Mouse (Mus musculus) midbrain, embryonic 14.5 days (tissue): ENCODE data around the gene Ntmt1. TPM values are rescaled to one million over a fixed set of nuclear protein-coding genes. Genes with fewer than 3 reads are reported as not detected.

Source experiments
- ATAC-seq: fragments of 200-750 bp; cut with Nextera tagmentation; 2 replicates; pipeline ENCODE4 v1.8.0; 2017; ENCODE audit warnings: moderate number of reproducible peaks, moderate library complexity; ENCODE audit not compliant: low FRiP score, low TSS enrichment
- DNase-seq: peaks from one replicate; pipeline ENCODE4 v3.0.0-alpha.2; 2015
- H3K27ac ChIP-seq: fragments of 300-500 bp; sonication (generic); replicated peaks from 2 replicates; pipeline ENCODE4 v1.5.1; 2014; ENCODE audit warnings: mild to moderate bottlenecking, low read depth, low read length, moderate library complexity
- H3K27me3 ChIP-seq: fragments of 300-500 bp; sonication (generic); 2 replicates; pipeline ENCODE4 v1.6.1; 2014; ENCODE audit warnings: low read length, control low read depth, mixed read lengths; ENCODE audit not compliant: control insufficient read depth, insufficient read depth
- H3K36me3 ChIP-seq: fragments of 300-500 bp; sonication (generic); 2 replicates; pipeline ENCODE4 v1.6.1; 2014; ENCODE audit warnings: low read length, control low read depth; ENCODE audit not compliant: control insufficient read depth, insufficient read depth
- H3K4me1 ChIP-seq: fragments of 300-500 bp; sonication (generic); 2 replicates; pipeline ENCODE4 v1.6.1; 2014; ENCODE audit warnings: mild to moderate bottlenecking, antibody characterized with exemption, low read length, control low read depth; ENCODE audit not compliant: control insufficient read depth, insufficient read depth
- H3K4me2 ChIP-seq: fragments of 300-500 bp; sonication (generic); 2 replicates; pipeline ENCODE4 v1.6.1; 2014; ENCODE audit warnings: mild to moderate bottlenecking, low read length, moderate library complexity
- H3K4me3 ChIP-seq: fragments of 300-500 bp; sonication (generic); replicated peaks from 2 replicates; pipeline ENCODE4 v1.5.1; 2014; ENCODE audit warnings: low read depth, low read length
- H3K9ac ChIP-seq: fragments of 300-500 bp; sonication (generic); replicated peaks from 2 replicates; pipeline ENCODE4 v1.6.1; 2014; ENCODE audit warnings: mild to moderate bottlenecking, low read length, moderate library complexity
- H3K9me3 ChIP-seq: fragments of 300-500 bp; sonication (generic); 2 replicates; pipeline ENCODE4 v1.6.1; 2016; ENCODE audit warnings: low read length, control low read depth, mixed read lengths; ENCODE audit not compliant: control insufficient read depth
- WGBS: fragments of 180-500 bp; shearing (Covaris S2); extraction: QIAGEN DNeasy Blood & Tissue Kit; methylation state at CpG from one replicate; pipeline ENCODE4 v1.1.7; 2014; 5-methylcytosine and 5-hydroxymethylcytosine counted together
- polyA plus RNA-seq: library from polyadenylated mRNA; unstranded; fragments of >200 nt; fragmentation: Nextera tagmentation; extraction: Ambion mirVana; gene quantifications from 2 replicates; pipeline ENCODE4 v1.2.1, GENCODE M21; 2014

The Ntmt1 gene
- polyA plus RNA-seq, 1 experiment from 2014 or later: 114 TPM

DNA sequence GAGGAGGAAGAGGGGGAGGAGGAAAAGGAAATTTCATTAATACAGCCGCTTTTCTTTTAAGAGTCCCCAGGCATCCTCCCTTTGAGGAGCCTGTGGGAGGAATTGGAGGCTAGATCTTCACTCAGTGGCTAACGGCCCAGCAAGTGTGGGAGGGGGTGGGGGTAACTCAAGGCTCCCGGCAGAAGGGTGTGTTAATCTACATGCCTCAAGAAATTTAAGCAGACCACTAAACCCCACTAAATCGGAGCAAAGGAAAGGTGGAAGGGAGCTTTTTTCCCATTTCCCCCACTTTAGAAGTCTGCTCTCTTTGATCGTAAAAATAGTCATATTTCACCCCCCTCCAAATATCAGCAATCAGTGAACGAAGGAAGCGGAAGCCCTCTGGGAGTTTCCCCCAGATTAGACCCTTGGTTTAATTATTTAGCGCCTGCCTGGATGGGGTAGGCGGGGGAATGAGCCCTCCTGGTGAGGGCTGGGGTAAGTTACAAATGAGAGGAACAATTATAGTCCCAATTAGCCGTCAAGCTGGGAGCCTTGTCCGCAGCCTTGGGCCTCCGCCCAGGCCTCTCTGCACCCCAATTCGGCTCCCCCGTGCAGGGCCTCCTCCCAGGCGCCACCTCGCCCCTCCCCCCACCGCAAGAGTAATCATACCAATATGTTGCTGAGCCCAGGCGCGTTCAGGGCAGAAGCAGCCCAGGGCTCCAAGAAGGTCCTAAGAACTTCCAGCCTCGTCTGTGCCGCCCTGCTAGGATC, 28.8 kb downstream of the Ntmt1 start:
- Histone ChIP-seq H3K4me1 (peaks cover 4% of the 10 kb centered on the region; the same call in 1 of the 2 replicates), H3K36me3 (no peaks in the 10 kb centered on the region), H3K4me3 (no peak overlapping the region), H3K9ac (no peak overlapping the region), H3K27ac (no peak overlapping the region), H3K4me2 (no peak overlapping the region), H3K27me3 (no peaks in the 10 kb centered on the region), H3K9me3 (no peaks in the 10 kb centered on the region)
- WGBS: 17% methylated on average over 21 of the region's 21 CpGs
- no peak for ATAC-seq
- DNase-seq: no peak

DNA sequence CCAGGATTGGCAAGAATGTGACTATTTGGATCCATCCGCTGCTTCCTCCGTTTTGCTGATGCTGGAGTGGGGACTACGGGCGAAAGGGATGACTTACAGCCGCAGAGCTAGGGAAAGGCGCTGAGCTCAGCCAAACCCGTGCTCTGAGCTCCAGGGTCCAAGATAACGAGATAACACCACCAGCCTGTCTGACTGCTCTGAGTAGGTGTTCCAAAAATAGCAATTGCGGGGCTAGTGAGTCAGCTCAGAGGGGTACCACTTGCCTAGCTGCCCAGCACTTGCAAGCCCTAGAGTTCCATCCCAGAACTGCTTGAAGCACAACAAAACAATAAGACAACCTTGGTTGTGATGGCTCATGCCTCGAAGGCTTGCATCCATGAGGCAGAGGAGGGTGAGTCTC, 35.0 kb downstream of the Ntmt1 start:
- DNase-seq: no peak
- no peak for ATAC-seq
- Histone ChIP-seq H3K27ac (no peak overlapping the region), H3K4me1 (peaks cover 8% of the 10 kb centered on the region; the same call in 1 of the 2 replicates), H3K27me3 (peaks cover 27% of the 10 kb centered on the region), H3K4me2 (no peak overlapping the region), H3K9ac (no peak overlapping the region), H3K4me3 (no peak overlapping the region), H3K36me3 (no peaks in the 10 kb centered on the region), H3K9me3 (no peaks in the 10 kb centered on the region)
- WGBS: 71% methylated on average over 10 of the region's 10 CpGs

DNA sequence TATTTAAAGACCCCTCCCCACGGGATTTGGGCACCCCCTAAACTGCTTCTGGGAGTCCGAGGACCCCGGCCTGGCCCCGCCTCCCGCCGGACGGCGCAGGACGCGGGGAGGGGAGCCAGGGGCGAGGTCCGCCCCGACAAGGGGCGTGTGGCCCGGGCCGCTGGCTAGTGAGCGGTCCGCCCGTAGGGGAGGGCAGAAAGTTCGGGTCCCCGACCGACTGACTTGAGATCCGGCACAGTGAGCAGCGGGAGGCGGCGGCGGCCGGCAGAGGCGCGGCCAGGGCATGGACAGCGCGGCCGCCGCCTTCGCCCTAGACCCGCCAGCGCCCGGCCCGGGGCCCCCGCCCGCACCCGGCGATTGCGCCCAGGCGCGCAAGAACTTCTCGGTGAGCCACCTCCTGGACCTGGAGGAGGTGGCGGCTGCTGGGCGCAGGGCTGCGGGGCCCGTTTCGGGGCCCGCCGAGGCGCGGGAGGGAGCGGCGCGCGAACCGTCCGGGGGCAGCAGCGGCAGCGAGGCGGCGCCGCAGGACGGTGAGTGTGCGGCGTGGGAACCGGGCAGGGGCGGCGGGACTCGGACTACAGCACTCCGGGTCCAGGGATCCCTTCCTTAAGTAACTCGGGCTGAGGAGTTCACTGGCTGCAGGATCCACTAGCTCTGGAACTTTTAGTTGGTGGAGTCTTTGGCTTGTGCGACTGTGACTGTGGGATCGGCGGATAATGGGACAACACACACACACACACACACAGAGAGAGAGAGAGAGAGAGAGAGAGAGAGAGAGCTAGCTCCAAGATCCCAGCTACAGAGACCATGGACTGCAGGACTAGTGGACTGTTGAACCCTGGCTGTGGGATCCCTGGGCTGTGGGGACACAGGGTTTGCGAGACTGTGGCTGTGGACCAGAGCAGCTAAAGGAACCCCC, 37.8 kb downstream of the Ntmt1 start:
- H3K27ac ChIP-seq: no peak overlapping the region
- peak overlapping the region; percentile 51 for H3K9ac ChIP-seq
- peaks cover 27% of the 10 kb centered on the region for H3K27me3 ChIP-seq
- DNase-seq (no peak), ATAC-seq (no peak)
- peaks cover 8% of the 10 kb centered on the region; the same call in 1 of the 2 replicates for H3K4me1 ChIP-seq
- WGBS: under 1% methylated on average over 80 of the region's 80 CpGs
- peak overlapping the region; percentile 38 for H3K4me3 ChIP-seq
- no peaks in the 10 kb centered on the region for H3K9me3 ChIP-seq
- H3K4me2 ChIP-seq: peak overlapping the region; percentile 69
- H3K36me3 ChIP-seq: no peaks in the 10 kb centered on the region

DNA sequence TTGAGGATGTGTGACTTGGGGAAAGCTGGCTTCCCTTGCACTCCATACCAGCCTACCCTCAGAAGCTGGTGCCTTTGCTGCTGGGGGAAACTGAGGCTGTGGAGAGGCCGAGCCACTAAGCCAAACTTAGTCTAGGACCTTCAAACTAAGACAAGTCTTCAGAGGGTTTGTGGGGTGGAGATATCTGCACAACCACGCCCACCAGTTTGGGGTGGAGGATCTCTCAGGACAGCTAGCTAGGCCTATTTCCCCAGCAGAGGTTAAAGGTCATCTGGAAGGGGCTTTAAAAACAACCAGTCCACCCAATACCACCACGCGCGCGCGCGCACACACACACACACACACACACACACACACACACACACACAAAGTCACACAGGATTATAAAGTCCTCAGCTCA, 38.6 kb downstream of the Ntmt1 start:
- Histone ChIP-seq H3K9me3 (no peaks in the 10 kb centered on the region), H3K36me3 (no peaks in the 10 kb centered on the region), H3K9ac (no peak overlapping the region), H3K4me3 (no peak overlapping the region), H3K27ac (no peak overlapping the region), H3K4me2 (no peak overlapping the region), H3K27me3 (peaks cover 27% of the 10 kb centered on the region), H3K4me1 (peaks cover 8% of the 10 kb centered on the region; the same call in 1 of the 2 replicates)
- no peak for DNase-seq
- no peak for ATAC-seq
- WGBS: 85% methylated on average over 8 of the region's 8 CpGs

DNA sequence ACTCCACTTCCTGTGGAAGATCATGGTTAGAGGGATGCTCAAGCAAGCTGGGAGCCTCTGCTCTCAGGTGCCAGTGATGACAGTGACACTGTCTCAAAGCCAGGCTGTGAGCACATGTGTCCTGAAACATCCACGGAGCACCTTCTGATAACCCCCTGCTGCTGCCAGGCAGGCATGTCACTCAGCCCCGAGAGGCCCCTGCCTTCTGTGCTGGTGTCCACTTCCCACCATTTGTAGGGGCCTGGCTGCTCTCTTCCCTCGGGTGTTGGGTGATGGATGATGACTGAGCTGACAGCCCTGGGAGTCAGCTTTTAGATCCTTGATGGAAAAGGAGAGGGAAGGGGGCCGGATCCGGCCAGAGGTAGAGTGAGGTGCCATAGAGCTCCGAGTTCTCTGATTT, 39.1 kb downstream of the Ntmt1 start:
- peaks cover 27% of the 10 kb centered on the region for H3K27me3 ChIP-seq
- DNase-seq (no peak), ATAC-seq (no peak)
- no peaks in the 10 kb centered on the region for H3K9me3 ChIP-seq
- H3K27ac ChIP-seq: no peak overlapping the region
- H3K4me1 ChIP-seq: peaks cover 8% of the 10 kb centered on the region; the same call in 1 of the 2 replicates
- 46% methylated on average over 6 of the region's 6 CpGs for WGBS
- H3K9ac ChIP-seq: no peak overlapping the region
- no peaks in the 10 kb centered on the region for H3K36me3 ChIP-seq
- no peak overlapping the region for H3K4me2 ChIP-seq
- no peak overlapping the region for H3K4me3 ChIP-seq

DNA sequence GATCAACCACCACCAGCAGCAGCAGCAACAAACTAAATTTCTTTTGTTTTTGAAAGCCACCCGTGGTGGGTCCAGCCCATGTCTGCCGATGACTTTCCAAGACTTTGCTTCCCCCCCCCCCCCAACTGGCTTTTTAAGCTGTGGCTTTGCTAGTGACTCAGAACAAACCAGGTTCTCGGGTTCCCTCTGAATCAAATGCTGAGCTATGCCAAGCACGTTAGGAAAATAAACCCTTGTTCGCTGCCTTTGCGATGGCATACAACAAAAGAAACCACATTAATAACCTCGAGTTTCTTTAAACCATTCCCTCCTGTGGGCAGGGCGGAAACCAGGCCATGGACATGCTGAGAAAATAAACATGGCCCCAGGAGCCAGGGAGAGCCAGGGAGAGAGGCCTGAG, 40.6 kb downstream of the Ntmt1 start:
- ATAC-seq (no peak), DNase-seq (no peak)
- Histone ChIP-seq H3K27me3 (peaks cover 27% of the 10 kb centered on the region), H3K9me3 (no peaks in the 10 kb centered on the region), H3K4me2 (no peak overlapping the region), H3K36me3 (no peaks in the 10 kb centered on the region), H3K9ac (no peak overlapping the region), H3K27ac (no peak overlapping the region), H3K4me1 (peaks cover 15% of the 10 kb centered on the region; the same call in 1 of the 2 replicates), H3K4me3 (no peak overlapping the region)
- 70% methylated on average over 8 of the region's 8 CpGs for WGBS

DNA sequence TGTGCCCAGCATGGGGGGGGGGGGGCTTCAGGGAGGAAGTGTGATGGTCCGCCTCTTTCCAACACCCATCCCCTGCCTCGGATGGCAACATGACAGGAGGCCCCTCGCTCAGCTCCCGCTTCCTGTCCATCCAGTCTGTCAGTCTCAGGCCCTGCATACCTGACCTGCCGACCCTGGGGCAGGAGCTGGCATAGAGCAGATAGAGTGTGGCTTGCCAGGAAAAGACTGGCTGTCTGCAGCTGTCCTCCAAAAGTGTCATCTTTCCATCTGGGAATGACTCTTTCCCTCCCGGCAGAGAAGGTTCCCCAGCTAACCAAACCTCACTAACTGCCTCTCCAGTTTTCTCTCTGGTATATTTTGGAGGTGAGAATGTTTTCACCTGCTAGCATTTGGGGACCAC, 43.0 kb downstream of the Ntmt1 start:
- Histone ChIP-seq H3K27ac (no peak overlapping the region), H3K27me3 (peaks cover 8% of the 10 kb centered on the region; the same call in 1 of the 2 replicates), H3K4me1 (peaks cover 8% of the 10 kb centered on the region; the same call in 1 of the 2 replicates), H3K9ac (no peak overlapping the region), H3K4me3 (no peak overlapping the region), H3K4me2 (no peak overlapping the region), H3K36me3 (no peaks in the 10 kb centered on the region), H3K9me3 (no peaks in the 10 kb centered on the region)
- no peak for ATAC-seq
- 64% methylated on average over 6 of the region's 6 CpGs for WGBS
- DNase-seq: no peak

DNA sequence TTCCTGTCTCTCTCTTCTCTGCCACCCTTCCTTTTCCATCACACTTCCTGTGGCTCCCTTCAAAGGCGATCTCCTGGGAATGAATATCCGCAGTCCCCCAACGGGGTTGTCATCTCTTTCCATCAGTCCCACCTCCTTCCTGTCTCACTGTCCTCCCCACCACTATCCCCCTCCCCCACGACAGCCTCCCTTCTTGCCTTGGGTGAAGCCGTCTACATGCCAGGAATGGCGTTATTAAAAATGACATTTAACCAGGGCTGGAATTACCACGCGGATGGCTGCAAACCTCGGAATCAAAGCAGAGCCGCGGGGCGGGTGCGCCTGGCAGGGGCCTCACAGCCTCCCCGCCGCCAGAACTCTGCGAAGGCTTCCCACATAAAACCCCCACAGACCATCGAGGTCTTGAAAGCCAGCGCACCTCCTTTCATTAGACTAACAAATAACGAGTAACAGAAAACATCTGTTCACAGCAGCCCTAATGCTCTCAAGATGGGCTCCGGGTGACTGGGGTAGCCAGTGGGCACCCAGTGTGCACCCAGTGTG, 45.2 kb downstream of the Ntmt1 start:
- WGBS: 42% methylated on average over 20 of the region's 20 CpGs
- Histone ChIP-seq H3K27me3 (no peaks in the 10 kb centered on the region), H3K4me1 (peaks cover 9% of the 10 kb centered on the region; the same call in 1 of the 2 replicates), H3K4me2 (no peak overlapping the region), H3K4me3 (no peak overlapping the region), H3K9me3 (no peaks in the 10 kb centered on the region), H3K27ac (0 out of 2 replicates have a peak overlapping the region, but pooled peaks have one; percentile 37), H3K9ac (no peak overlapping the region), H3K36me3 (no peaks in the 10 kb centered on the region)
- peak; percentile 28 for DNase-seq
- no peak for ATAC-seq
